Mouse (Mus musculus) liver, embryonic 15.5 days (tissue): Measurements from ENCODE around the gene Gfy. TPM values are rescaled to one million over a fixed set of nuclear protein-coding genes. Genes with fewer than 3 reads are reported as not detected.
A peak's percentile ranks its signal among the peaks of the same experiment; 100 is the strongest.

Source experiments
- ATAC-seq: fragments of 200-750 bp; cut with Nextera tagmentation; 2 replicates; pipeline ENCODE4 v1.8.0; 2017; ENCODE audit warnings: moderate number of reproducible peaks, mild to moderate bottlenecking, moderate library complexity; ENCODE audit not compliant: insufficient read depth
- H3K27ac ChIP-seq: fragments of 300-500 bp; sonication (generic); replicated peaks from 2 replicates; pipeline ENCODE4 v1.5.1; 2015; ENCODE audit warnings: mild to moderate bottlenecking, inconsistent platforms
- H3K27me3 ChIP-seq: fragments of 300-500 bp; sonication (generic); 2 replicates; pipeline ENCODE4 v1.6.1; 2015; ENCODE audit warnings: mild to moderate bottlenecking, inconsistent platforms
- H3K36me3 ChIP-seq: fragments of 300-500 bp; sonication (generic); replicated peaks from 2 replicates; pipeline ENCODE4 v1.6.1; 2015; ENCODE audit warnings: moderate library complexity, mild to moderate bottlenecking, inconsistent platforms
- H3K4me1 ChIP-seq: fragments of 300-500 bp; sonication (generic); replicated peaks from 2 replicates; pipeline ENCODE4 v1.6.1; 2015; ENCODE audit warnings: inconsistent platforms
- H3K4me2 ChIP-seq: fragments of 300-500 bp; sonication (generic); 2 replicates; pipeline ENCODE4 v1.6.1; 2015; ENCODE audit warnings: moderate library complexity, mild to moderate bottlenecking, inconsistent platforms
- H3K4me3 ChIP-seq: fragments of 300-500 bp; sonication (generic); replicated peaks from 2 replicates; pipeline ENCODE4 v1.5.1; 2015; ENCODE audit warnings: mild to moderate bottlenecking, inconsistent platforms
- H3K9ac ChIP-seq: fragments of 300-500 bp; sonication (generic); 2 replicates; pipeline ENCODE4 v1.6.1; 2015; ENCODE audit warnings: moderate library complexity, mild to moderate bottlenecking, inconsistent platforms
- H3K9me3 ChIP-seq: fragments of 300-500 bp; sonication (generic); replicated peaks from 2 replicates; pipeline ENCODE4 v1.6.1; 2016; ENCODE audit warnings: inconsistent platforms
- WGBS: fragments of 180-500 bp; shearing (Covaris S2); methylation state at CpG from one replicate; pipeline ENCODE4 v1.1.7; 2015; ENCODE audit warnings: mixed read lengths; ENCODE audit not compliant: insufficient replicate concordance; 5-methylcytosine and 5-hydroxymethylcytosine counted together
- polyA plus RNA-seq: library from polyadenylated mRNA; unstranded; fragments of >200 nt; fragmentation: Nextera tagmentation; extraction: Ambion mirVana; gene quantifications from 2 replicates; pipeline ENCODE4 v1.2.1, GENCODE M21; 2015

Gene Gfy
- polyA plus RNA-seq, 1 experiment from 2014 or later, result not detected

DNA sequence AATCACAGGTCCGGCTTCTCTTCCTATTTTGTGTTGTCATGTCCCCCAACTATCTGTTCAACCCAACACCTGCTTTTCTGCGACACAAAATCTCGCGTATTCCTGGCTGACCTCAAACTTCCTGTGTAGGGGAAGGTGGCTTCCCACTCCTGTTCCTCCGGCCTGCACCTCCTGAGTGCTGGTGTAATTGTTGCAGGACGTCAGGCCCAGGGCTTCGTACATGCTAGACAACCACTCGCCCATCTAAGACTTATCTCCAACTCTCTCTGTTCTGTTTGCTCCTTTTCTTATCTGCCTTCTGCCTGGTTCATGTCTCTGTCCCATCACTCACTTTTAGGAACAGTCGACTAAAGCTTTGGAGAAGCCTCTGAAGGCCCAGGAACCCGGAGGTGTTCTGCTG is 31.7 kb upstream of the Gfy start:
- Histone ChIP-seq H3K9me3 (no peaks in the 10 kb centered on the region), H3K27ac (no peak overlapping the region), H3K36me3 (no peaks in the 10 kb centered on the region), H3K4me1 (peaks cover 29% of the 10 kb centered on the region), H3K9ac (no peak overlapping the region), H3K27me3 (peaks cover 47% of the 10 kb centered on the region), H3K4me3 (peak overlapping the region; percentile 30; the same call in 1 of the 2 replicates), H3K4me2 (peak overlapping the region; percentile 65)
- ATAC-seq, result no peak
- WGBS, result 13% methylated on average over 10 of the region's 10 CpGs

DNA sequence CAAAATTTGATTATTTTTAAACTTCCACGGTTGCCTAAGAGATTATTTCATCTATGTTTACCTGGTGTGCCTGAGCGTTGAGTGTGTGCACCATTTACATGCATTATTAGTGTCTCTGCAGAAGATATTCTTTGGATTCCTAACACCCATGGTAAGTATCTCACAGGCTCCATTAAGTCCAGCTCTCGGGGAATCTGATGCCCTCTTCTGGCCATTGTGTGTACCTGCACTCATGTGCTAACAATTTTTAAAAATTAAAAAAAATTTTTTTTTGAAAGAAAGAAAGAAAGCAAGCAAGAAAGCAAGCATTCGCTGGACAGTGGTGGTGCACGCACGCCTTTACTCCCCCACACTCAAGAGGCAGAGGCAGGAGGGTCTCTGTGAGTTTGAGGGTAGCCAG is 28.9 kb upstream of the Gfy start:
- H3K27me3 ChIP-seq, result peaks cover 26% of the 10 kb centered on the region
- 62% methylated on average over 6 of the region's 6 CpGs for WGBS

DNA sequence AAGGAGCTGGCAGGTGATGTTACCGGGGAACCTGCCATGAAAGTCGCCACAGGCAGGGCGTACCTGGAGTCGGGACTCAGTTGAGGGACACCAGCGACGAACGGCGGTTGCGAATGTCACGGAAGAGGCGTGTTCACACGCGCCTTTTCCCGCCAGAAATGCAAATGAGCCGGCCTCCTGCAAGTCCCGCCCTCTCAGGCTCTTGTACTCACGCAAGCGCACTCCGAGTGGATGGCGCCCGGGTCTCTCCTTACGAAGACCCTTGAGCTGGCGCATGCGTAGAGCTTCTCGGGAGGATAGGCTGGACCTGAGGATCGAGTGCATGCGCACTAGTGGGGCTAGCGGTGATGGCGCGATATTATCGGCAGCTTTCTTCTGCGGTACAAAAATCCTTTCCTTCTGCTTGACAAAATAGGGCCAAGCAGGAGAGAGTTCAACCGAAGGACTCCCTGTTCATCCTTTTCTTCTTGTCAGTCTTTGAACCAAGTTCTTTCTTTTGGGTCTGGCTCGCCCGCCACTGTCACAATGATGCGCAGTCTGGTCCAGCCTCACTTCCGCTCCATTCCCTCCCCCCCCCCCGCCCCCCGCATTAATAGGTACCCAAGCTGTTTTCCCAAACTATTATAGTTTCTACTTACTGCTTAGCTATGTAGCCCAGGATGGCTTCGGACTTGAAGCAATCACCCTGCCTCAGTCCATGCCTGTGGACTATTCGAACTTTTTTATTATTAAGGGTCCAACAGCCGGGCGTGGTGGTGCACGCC is 25.2 kb upstream of the Gfy start, which contains the start of gene Ccdc155:
Gene Ccdc155, minus strand, starts transcription at position 513 of the 764 bp plus-strand sequence.
- Histone ChIP-seq H3K36me3 (no peaks in the 10 kb centered on the region), H3K27ac (no peak within 1 kb of the TSS), H3K4me1 (peaks cover 13% of the 10 kb centered on the region), H3K4me2 (peak within 1 kb of the TSS; percentile 80), H3K9ac (0 out of 2 replicates have a peak within 1 kb of the TSS, but pooled peaks have one; percentile 21), H3K9me3 (no peaks in the 10 kb centered on the region), H3K4me3 (peak within 1 kb of the TSS; percentile 55), H3K27me3 (peaks cover 12% of the 10 kb centered on the region)
- peak; percentile 84 for ATAC-seq
- WGBS, result 5% methylated on average over 44 of the region's 44 CpGs

More for the DNA sequence above, 28.9 kb upstream of the Gfy start:
- Histone ChIP-seq H3K27ac (no peak overlapping the region), H3K36me3 (no peaks in the 10 kb centered on the region), H3K4me2 (no peak overlapping the region), H3K4me1 (peaks cover 33% of the 10 kb centered on the region), H3K9me3 (no peaks in the 10 kb centered on the region), H3K4me3 (no peak overlapping the region), H3K9ac (no peak overlapping the region)
- ATAC-seq, result no peak

DNA sequence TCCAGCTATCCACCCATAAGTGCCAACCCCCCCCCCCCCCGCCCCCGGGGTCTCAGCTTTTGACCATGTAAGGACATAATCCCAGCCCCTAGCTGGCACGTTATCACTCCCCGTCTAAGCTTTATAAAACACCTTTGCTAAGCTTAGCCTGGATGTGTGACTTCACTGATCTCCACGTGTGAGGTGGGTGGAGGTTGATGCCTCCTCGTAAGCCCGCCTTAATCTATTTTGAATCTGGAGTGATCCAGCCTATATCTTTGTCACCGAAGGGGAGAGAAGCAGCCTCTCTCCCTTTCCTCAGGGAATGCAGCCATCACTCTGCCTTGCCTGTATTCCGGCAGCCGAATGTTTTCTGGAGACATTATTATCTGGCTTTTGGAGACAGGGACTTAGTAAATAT is 23.3 kb upstream of the Gfy start:
- H3K27me3 ChIP-seq, result peaks cover 21% of the 10 kb centered on the region
- no peak overlapping the region for H3K9ac ChIP-seq
- no peak overlapping the region for H3K27ac ChIP-seq
- peaks cover 13% of the 10 kb centered on the region for H3K4me1 ChIP-seq
- H3K4me2 ChIP-seq, result no peak overlapping the region
- H3K9me3 ChIP-seq, result no peaks in the 10 kb centered on the region
- H3K4me3 ChIP-seq, result no peak overlapping the region
- WGBS, result 51% methylated on average over 10 of the region's 10 CpGs
- no peak for ATAC-seq
- H3K36me3 ChIP-seq, result no peaks in the 10 kb centered on the region

DNA sequence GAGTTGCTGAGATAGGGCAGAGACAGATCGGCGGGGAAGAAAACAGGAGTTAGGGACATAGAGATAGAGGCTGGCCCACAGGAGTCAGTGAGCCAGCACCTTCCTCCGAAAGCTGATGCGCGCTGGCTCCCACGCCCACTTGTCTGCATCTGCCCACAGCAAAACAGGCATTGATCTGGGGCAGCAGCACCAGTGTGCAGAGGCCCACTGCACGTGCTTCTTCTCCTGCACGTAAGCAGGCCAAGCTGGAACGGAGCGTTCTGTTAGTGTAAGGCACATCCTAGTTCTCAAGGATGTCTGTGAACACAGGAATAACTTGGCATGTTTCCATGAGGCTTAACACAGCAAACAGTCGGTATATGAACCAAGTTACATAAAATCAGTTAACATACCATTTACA is 19.6 kb upstream of the Gfy start:
- Histone ChIP-seq H3K4me3 (no peak overlapping the region), H3K9me3 (no peaks in the 10 kb centered on the region), H3K36me3 (no peaks in the 10 kb centered on the region), H3K4me2 (no peak overlapping the region), H3K27ac (no peak overlapping the region), H3K9ac (no peak overlapping the region), H3K27me3 (peaks cover 45% of the 10 kb centered on the region), H3K4me1 (no peaks in the 10 kb centered on the region)
- WGBS, result 68% methylated on average over 11 of the region's 11 CpGs
- no peak for ATAC-seq

DNA sequence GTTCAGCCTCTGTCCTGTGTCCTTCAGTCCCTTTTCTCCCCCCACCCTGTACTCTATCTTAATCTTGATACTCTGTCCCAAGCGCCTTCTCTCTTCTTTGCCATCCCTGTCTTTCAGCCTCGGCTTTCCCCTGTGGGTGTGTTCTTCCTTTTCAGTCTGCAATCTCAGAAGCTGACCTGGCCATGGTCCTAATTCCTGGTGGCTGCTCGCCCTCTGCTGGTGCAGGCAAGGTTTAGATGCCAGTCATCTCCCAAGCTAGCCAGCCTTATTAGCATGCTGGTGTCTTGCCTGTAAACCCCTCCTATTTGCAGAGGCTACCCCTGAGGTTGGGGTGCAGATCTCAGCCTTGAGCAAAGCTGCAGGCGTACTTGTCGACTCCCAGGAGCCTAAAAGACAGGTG is 19.1 kb upstream of the Gfy start:
- no peaks in the 10 kb centered on the region for H3K4me1 ChIP-seq
- WGBS, result 8% methylated on average over 5 of the region's 5 CpGs
- H3K4me3 ChIP-seq, result no peak overlapping the region
- H3K27me3 ChIP-seq, result peaks cover 50% of the 10 kb centered on the region
- ATAC-seq, result no peak
- H3K36me3 ChIP-seq, result no peaks in the 10 kb centered on the region
- no peaks in the 10 kb centered on the region for H3K9me3 ChIP-seq
- no peak overlapping the region for H3K4me2 ChIP-seq
- H3K27ac ChIP-seq, result no peak overlapping the region
- no peak overlapping the region for H3K9ac ChIP-seq

DNA sequence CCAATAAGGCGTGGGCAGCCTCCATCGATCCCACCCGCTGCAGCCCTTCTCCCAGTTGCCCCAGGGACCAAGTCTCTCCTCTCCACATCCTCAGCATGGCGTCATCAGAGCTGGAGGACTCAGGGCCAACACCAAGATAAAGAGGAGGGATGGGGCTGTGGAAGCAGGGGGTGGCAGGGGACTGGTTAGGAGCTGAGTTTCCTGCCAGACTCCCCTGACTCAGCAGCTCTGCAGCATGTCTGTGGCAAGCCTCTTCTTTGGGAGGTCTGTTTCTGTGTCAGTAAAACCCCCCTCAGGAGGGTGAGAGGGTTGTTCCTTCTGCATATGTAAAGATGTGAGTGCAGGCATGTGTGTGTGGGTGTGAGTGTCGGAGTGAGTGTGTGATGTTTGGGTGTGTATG is 17.6 kb upstream of the Gfy start:
- Histone ChIP-seq H3K27ac (no peak overlapping the region), H3K4me2 (no peak overlapping the region), H3K9me3 (no peaks in the 10 kb centered on the region), H3K4me3 (no peak overlapping the region), H3K36me3 (no peaks in the 10 kb centered on the region), H3K9ac (no peak overlapping the region), H3K4me1 (no peaks in the 10 kb centered on the region), H3K27me3 (peaks cover 56% of the 10 kb centered on the region)
- no peak for ATAC-seq
- WGBS, result 41% methylated on average over 5 of the region's 5 CpGs

DNA sequence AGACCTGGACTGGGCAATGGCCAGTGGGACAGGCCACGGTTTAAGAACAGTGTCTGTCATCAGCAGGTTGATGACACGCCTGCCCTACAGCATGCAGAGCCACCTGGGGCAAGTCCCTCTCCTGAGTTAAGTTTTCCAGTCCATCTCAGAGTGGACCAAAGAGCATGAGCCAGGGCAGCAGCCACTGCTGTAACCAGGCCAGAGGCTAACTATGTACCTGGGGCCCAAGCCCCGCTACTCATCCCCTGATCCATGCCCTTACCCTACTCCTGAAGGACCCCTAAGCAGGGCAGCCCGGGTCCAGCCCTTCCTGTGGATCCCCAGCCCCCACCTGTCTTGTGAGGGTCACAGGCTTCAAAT is 16.8 kb upstream of the Gfy start:
- Histone ChIP-seq H3K27me3 (peaks cover 64% of the 10 kb centered on the region), H3K9ac (no peak overlapping the region), H3K4me1 (no peaks in the 10 kb centered on the region), H3K4me2 (no peak overlapping the region), H3K36me3 (no peaks in the 10 kb centered on the region), H3K4me3 (no peak overlapping the region), H3K9me3 (no peaks in the 10 kb centered on the region), H3K27ac (no peak overlapping the region)
- WGBS, result 58% methylated on average over 4 of the region's 4 CpGs
- no peak for ATAC-seq

DNA sequence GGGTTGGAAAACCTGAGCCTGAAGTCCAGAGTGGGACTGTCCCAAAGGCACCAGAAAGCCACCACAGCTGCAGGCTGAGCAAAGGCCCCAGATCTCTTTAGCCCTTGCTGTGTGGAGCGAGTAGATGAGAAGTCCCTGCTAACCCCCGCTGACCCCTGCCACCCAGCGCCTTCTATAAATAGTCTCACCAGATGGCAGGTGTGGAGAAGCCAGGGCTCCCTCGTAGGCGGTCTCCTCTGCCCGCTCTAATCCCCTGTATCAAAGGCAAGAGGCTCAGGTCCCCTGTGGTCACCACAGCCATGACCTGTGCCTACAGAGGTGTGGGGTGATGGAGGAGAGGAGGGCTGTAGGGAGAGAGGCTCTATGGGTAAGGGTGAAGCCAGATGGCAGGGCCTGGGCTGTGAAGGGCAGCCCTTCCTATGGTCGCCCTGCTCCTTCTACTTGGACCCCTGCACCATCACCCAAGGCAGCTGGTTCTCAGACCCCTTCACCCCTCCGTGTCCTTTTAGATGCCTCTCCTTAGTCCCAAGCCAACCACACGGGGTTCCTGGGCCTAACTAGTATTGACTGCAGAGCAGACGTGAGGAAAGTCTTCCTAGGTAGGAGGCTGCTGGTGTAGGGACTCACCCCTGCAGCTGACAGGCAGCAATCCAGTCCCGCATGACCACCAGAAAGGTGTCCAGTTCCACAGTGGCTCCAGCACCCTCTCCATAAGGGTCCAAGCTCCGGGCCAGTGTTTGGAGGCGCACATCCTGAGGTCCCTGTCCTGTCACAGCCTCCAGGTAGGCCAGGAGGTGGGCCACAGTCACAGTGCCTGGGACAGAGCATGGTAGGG is 16.2 kb upstream of the Gfy start:
- ATAC-seq, result no peak
- Histone ChIP-seq H3K9ac (no peak overlapping the region), H3K36me3 (no peaks in the 10 kb centered on the region), H3K9me3 (no peaks in the 10 kb centered on the region), H3K4me3 (no peak overlapping the region), H3K4me1 (no peaks in the 10 kb centered on the region), H3K27ac (no peak overlapping the region), H3K4me2 (no peak overlapping the region), H3K27me3 (peaks cover 69% of the 10 kb centered on the region)
- WGBS, result 52% methylated on average over 13 of the region's 13 CpGs

DNA sequence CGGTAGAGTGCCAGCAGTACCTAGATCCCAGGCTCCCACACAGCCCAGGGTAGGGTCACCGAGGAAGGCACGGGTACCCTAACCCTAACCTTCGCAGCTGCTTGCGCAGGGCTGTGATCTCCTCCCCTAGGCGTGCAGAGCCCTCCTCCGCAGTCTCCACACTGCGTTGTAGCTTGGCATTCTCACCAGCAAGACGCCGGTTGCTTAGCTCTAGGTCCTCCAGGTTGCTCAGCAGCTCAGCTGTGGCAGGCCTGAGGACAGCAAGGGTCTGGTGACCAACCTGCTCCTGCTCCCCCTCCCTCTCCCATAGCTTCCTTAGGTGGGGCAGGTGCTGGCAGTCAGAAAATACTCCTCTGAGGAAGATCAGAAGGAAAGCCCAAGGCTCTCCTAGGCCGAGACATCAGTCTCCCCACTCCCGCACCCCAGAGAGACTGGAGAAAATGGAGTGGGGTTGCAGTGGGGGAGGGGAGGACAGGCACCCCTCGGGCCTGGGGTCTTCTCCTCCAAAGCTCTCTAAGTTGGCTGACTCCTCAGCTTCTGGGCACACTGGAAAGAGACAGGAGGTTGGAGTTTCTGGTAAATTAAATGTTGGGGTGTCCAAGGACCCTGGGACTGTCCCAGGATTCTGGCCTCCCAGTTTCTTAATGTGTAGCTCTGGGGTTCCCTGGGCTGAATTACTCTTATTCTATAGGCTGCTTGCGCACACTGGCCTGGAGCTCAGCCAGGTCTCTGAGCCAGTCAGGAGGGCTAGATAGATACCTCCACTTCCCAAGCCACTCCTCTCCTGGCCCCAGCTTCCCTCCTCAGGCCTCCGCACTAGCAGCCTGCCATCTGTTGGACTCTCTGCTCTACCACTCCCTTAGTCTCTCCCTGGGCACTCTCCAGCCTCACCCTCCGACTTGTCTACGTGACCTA is 14.8 kb upstream of the Gfy start:
- Histone ChIP-seq H3K9me3 (no peaks in the 10 kb centered on the region), H3K9ac (no peak overlapping the region), H3K36me3 (no peaks in the 10 kb centered on the region), H3K27ac (no peak overlapping the region), H3K4me1 (no peaks in the 10 kb centered on the region), H3K27me3 (peaks cover 76% of the 10 kb centered on the region), H3K4me2 (no peak overlapping the region), H3K4me3 (no peak overlapping the region)
- ATAC-seq, result no peak
- 59% methylated on average over 17 of the region's 17 CpGs for WGBS

DNA sequence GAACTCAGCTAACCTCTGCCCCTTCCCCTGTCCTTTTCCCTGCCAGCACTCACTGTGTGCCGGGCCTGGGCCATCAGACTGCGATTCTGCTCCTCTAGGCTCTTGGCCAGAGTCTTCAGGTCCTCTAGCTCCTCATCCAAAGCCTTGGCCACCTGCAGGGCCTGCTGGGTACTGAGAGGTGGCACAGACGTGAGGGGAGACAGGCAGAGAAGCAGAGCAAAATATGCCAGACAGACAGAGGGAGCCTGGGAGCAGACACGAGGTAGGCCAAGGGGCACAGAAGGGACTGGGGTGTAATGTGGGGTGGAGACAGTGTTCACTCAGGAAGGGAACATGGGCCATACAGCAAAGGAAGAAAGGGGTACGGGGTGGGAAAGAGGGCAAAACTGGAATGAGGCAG is 14.0 kb upstream of the Gfy start:
- H3K4me2 ChIP-seq, result no peak overlapping the region
- no peak overlapping the region for H3K27ac ChIP-seq
- 36% methylated on average over 5 of the region's 5 CpGs for WGBS
- no peaks in the 10 kb centered on the region for H3K4me1 ChIP-seq
- peaks cover 77% of the 10 kb centered on the region for H3K27me3 ChIP-seq
- no peak overlapping the region for H3K4me3 ChIP-seq
- ATAC-seq, result no peak
- H3K9ac ChIP-seq, result no peak overlapping the region
- no peaks in the 10 kb centered on the region for H3K36me3 ChIP-seq
- H3K9me3 ChIP-seq, result no peaks in the 10 kb centered on the region
